Mouse (Mus musculus): ENCODE measurements around the gene Taar8a.
"Not testable (repeated sequence)": the region's sequence is repeated elsewhere in the genome, so short reads cannot be mapped to it uniquely, and the experiment has no call there.

Taar8a gene

GRCm38 (mm10) chr10:24076200-24076599, at the start of gene Taar8a:
Gene Taar8a, plus strand, starts transcription at chr10:24076500.
- DNase-seq = not testable (repeated sequence)

GRCm38 (mm10) chr10:24026922-24027321, 49.4 kb upstream of the Taar8a start, which contains the start of gene Taar7d:
Gene Taar7d, plus strand, starts transcription at chr10:24027222.
- no peak for DNase-seq

- no peak for DNase-seq
These were observed 45.0 kb upstream of the Taar8a start for GRCm38 (mm10) chr10:24031347-24031746.

DNA sequence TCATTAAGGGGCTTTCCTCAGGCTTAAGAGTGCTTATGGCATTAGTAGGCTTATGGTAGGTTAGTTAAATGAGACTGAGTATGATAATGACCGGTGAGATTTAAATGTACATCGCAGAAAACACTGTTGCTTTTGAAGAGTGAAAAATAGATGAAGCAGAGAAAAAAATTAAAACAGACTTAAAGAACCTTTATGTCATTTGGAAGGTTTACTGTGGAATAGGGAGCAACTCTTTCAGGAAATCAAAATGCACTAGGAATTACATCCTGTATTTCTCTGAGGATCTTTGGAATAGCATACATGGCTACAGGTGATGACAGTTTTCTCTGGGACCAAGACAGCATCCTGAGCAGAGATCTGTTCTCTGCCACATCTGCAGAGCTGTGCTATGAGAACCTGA, 39.0 kb upstream of the Taar8a start, which contains the start of gene Taar7e:
Taar7e (plus strand) TSS at position 301 of the 400 bp plus-strand sequence.
- no peak for DNase-seq

DNA sequence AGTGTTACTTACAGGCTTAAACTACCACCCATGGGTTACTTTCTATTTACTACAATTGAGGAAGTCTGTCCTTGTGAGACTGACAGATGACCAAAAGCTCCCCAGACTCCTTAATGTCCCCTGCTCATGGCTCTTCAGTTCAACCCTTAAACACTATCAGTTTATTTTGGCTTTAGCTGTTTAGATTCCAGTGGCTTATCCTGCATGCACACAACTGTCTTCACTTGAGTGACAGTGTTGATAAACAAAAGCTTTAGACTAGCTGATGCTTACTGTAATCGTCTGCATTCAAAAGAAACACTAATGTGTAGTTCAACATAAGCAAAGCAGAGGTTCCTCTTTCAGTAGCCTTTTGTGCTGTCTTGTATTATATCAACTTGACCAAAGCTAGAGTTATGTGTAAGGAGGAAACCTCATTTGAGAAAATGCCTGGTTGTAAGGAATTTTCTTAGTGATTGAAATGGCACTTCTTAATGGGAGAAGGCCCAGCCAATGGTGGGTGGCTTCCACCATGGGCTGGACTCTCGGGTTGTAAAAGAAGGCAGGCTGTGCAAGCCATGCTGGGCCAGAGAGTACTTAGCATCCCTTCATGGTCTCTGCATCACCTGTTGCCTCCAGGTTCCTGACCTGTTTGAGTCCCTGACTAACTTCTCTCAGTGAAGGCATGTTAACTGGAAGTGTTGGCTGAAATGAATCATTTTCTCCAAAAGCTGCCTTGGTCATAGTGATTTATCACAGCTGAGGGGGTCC, 36.0 kb upstream of the Taar8a start:
- DNase-seq = no peak

GRCm38 (mm10) chr10:24049210-24049609, 27.1 kb upstream of the Taar8a start, which contains the start of gene Taar7f:
Gene Taar7f, plus strand, starts transcription at chr10:24049510.
- no peak for DNase-seq

GRCm38 (mm10) chr10:24052039-24052438, 24.3 kb upstream of the Taar8a start:
- no peak for DNase-seq

- no peak for DNase-seq
These were observed 17.3 kb upstream of the Taar8a start for GRCm38 (mm10) chr10:24058986-24059385.

DNA sequence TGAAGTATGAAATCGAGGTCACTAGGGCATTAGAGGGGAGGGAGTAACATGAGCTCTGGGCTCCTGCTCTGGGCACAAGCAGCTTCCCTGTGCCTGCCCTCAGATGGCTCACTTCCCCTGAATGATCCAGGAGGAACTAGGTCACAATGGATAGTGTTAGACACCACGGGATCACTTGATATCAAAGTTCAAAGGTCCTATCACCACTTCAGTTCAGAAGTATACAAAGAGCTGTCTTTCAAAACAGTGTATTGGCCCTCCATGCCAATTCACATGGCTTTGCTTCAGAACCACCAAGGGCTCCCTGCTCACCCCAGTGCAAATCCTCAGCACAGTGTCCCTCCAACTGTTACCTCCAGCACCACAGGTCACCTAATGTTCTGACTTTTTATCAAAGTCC, 1.5 kb upstream of the Taar8a start:
- DNase-seq = not testable (repeated sequence)

DNA sequence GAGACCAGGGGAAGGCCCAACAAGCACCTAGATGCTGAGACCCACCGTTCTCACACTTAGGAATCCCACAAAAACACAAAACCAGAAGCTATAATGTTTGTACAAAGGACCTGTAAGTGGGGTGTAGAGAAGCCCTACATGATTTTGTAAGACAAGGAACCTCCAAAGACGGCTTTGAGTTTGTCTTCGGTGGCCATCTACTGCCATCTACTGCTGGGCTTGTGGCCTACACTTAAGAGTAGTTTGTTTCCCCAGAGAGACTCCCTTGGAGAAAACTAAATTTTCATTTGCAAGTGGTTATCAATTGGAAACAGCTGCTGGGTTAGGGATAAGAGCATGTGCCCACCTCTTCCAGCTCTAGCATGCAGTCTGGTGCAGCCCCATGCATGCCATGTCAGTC, 3.9 kb downstream of the Taar8a start:
- peak; percentile 50 for DNase-seq

DNA sequence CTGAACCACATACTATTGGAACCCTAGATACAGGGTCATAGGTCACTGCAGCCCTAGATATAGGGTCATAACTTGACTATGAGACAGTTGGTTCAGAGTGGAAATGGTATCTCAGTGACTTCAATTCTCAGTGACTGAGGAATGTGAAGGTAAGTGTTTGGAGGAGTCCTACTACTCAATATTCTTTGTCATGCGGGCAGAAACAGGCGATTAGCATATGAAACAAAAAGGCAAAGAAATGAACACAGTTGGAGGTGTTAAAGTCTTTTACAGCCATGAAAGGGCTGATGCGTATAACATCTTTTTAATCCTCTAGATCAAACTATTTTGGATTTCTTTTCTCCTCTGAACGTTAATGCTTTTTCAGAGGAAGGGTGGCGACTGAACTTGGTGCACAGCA, 9.6 kb downstream of the Taar8a start:
- no peak for DNase-seq

GRCm38 (mm10) chr10:24086555-24086954, 10.3 kb downstream of the Taar8a start:
- DNase-seq = no peak

- no peak for DNase-seq
These were observed 10.9 kb downstream of the Taar8a start for GRCm38 (mm10) chr10:24087168-24087567.

DNA sequence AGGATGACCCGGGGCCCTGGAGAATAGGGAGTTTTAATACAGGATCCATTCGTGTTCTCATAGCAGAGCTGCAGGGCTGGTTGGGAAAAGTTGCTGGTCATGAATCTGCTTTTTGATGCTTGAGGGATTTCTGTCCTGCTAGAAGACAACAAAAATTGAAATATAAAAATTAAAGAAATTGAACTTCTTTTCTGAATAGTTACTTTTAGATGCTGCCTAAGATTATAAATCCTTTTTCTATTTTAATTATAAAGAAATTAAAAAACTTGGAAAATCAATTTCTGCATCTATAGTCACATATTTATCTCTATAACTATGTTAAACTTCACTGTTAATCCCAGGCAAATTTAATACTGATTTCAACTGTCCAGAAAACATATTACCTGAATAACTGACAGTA, 15.9 kb downstream of the Taar8a start, which contains the start of gene Taar8b:
Taar8b (minus strand) TSS at position 101 of the 400 bp plus-strand sequence.
- DNase-seq = no peak

GRCm38 (mm10) chr10:24097010-24097409, 20.7 kb downstream of the Taar8a start:
- not testable (repeated sequence) for DNase-seq

- DNase-seq = not testable (repeated sequence)
These were observed 25.5 kb downstream of the Taar8a start, which contains the start of gene Taar8c for GRCm38 (mm10) chr10:24101812-24102211. Gene Taar8c, minus strand, starts transcription at chr10:24101912.

GRCm38 (mm10) chr10:24103299-24103698, 27.0 kb downstream of the Taar8a start:
- not testable (repeated sequence) for DNase-seq

- DNase-seq = no peak
These were observed 31.4 kb downstream of the Taar8a start for GRCm38 (mm10) chr10:24107747-24108146.

GRCm38 (mm10) chr10:24108236-24108635, 31.9 kb downstream of the Taar8a start:
- no peak for DNase-seq

GRCm38 (mm10) chr10:24109434-24109833, 33.1 kb downstream of the Taar8a start, which contains the start of gene Taar9:
Gene Taar9, minus strand, starts transcription at chr10:24109534.
- DNase-seq = not testable (repeated sequence)

GRCm38 (mm10) chr10:24111116-24111778, 34.9 kb downstream of the Taar8a start:
- DNase-seq = peak; percentile 71

All from lung, postnatal 10 days (tissue).